Mouse (Mus musculus) ES-Bruce4 (cell line): Measurements from ENCODE around the gene F2rl1.

Experiments
- CTCF ChIP-seq: IDR thresholded peaks from one replicate; pipeline ENCODE4 v1.8.1; 2011; ENCODE audit warnings: low read depth, low read length
- EP300 ChIP-seq: IDR thresholded peaks from 2 replicates; pipeline ENCODE4 v1.6.1; 2011; ENCODE audit warnings: low read depth, low read length; ENCODE audit not compliant: insufficient read depth
- POLR2A ChIP-seq: IDR thresholded peaks from one replicate; pipeline ENCODE4 v1.8.1; 2011; ENCODE audit warnings: low read length; ENCODE audit not compliant: insufficient read depth

- TF ChIP-seq CTCF (no peak), POLR2A (no peak), EP300 (no peak)
Observed at GRCm38 (mm10) chr13:95529246-95529645, 4.2 kb upstream of the F2rl1 start.
